Mouse (Mus musculus) heart, embryonic 13.5 days (tissue): ENCODE measurements at regions not wholly inside any gene's neighbourhood (a gene's known extent, or its start where the extent isn't known, plus 50 kb on each side); places are given as distances from the start of the nearest gene placed in this dataset.

Experiments used
- ATAC-seq: fragments of 200-750 bp; cut with Nextera tagmentation; 2 replicates; pipeline ENCODE4 v1.8.0; 2017; ENCODE audit warnings: moderate TSS enrichment; ENCODE audit not compliant: insufficient number of reproducible peaks, low FRiP score, low TSS enrichment; ENCODE audit errors: extremely low read depth
- H3K27ac ChIP-seq: fragments of 300-500 bp; sonication (generic); replicated peaks from 2 replicates; pipeline ENCODE4 v1.5.1; 2015; ENCODE audit warnings: moderate library complexity, mild to moderate bottlenecking, inconsistent platforms
- H3K27me3 ChIP-seq: fragments of 300-500 bp; sonication (generic); replicated peaks from 2 replicates; pipeline ENCODE4 v1.6.1; 2015; ENCODE audit warnings: mild to moderate bottlenecking, inconsistent platforms
- H3K36me3 ChIP-seq: fragments of 300-500 bp; sonication (generic); 2 replicates; pipeline ENCODE4 v1.6.1; 2015; ENCODE audit warnings: mild to moderate bottlenecking, inconsistent platforms
- H3K4me1 ChIP-seq: fragments of 300-500 bp; sonication (generic); 2 replicates; pipeline ENCODE4 v1.6.1; 2015; ENCODE audit warnings: inconsistent platforms
- H3K4me2 ChIP-seq: fragments of 300-500 bp; sonication (generic); 2 replicates; pipeline ENCODE4 v1.6.1; 2015; ENCODE audit warnings: inconsistent platforms, mild to moderate bottlenecking, moderate library complexity
- H3K4me3 ChIP-seq: fragments of 300-500 bp; sonication (generic); 2 replicates; pipeline ENCODE4 v1.5.1; 2015; ENCODE audit warnings: moderate library complexity, mild to moderate bottlenecking, inconsistent platforms
- H3K9ac ChIP-seq: fragments of 300-500 bp; sonication (generic); 2 replicates; pipeline ENCODE4 v1.6.1; 2015; ENCODE audit warnings: inconsistent platforms, mild to moderate bottlenecking, moderate library complexity
- H3K9me3 ChIP-seq: fragments of 300-500 bp; sonication (generic); 2 replicates; pipeline ENCODE4 v1.6.1; 2016; ENCODE audit warnings: inconsistent platforms
- WGBS: fragments of 180-500 bp; shearing (Covaris S2); methylation state at CpG from one replicate; pipeline ENCODE4 v1.1.7; 2015; ENCODE audit warnings: mixed read lengths; 5-methylcytosine and 5-hydroxymethylcytosine counted together

DNA sequence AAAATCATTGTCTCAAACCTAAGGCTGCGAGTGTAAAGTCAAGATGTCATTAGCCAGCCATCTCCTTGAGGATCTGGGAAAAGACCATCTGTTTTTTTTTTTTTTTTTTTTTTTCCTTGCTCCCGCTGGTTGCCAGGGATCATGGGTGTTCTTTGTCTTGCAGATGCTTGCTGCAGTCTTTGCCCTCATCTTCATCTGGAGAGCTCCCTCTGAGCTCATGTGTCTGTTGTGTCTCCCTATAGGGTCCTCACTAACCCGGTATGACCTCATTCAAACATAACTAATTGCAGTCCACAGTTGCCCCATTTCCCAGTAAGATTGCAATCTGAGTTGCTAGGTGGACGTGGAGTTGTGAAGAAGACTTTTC is 77.3 kb upstream of the Bbx start:
- 47% methylated on average over 4 of the region's 4 CpGs for WGBS
- H3K4me2 ChIP-seq, result no peak overlapping the region
- no peak overlapping the region for H3K27ac ChIP-seq
- no peaks in the 10 kb centered on the region for H3K9me3 ChIP-seq
- ATAC-seq, result no peak
- H3K4me1 ChIP-seq, result no peaks in the 10 kb centered on the region
- H3K27me3 ChIP-seq, result no peaks in the 10 kb centered on the region
- no peak overlapping the region for H3K9ac ChIP-seq
- no peaks in the 10 kb centered on the region for H3K36me3 ChIP-seq
- no peak overlapping the region for H3K4me3 ChIP-seq

- H3K9me3 ChIP-seq, result no peaks in the 10 kb centered on the region
- H3K27ac ChIP-seq, result no peak overlapping the region
- H3K4me3 ChIP-seq, result no peak overlapping the region
- H3K4me1 ChIP-seq, result no peaks in the 10 kb centered on the region
- ATAC-seq, result no peak
- no peaks in the 10 kb centered on the region for H3K27me3 ChIP-seq
- 67% methylated on average over 14 of the region's 14 CpGs for WGBS
- H3K4me2 ChIP-seq, result 0 out of 2 replicates have a peak overlapping the region, but pooled peaks have one; percentile 4
- no peaks in the 10 kb centered on the region for H3K36me3 ChIP-seq
- H3K9ac ChIP-seq, result no peak overlapping the region
Observed at GRCm38 (mm10) chr16:50508673-50509528, 76.7 kb upstream of the Bbx start.

GRCm38 (mm10) chr16:50504619-50505018 is 72.4 kb upstream of the Bbx start:
- H3K4me1 ChIP-seq, result no peaks in the 10 kb centered on the region
- no peaks in the 10 kb centered on the region for H3K36me3 ChIP-seq
- ATAC-seq, result no peak
- no peak overlapping the region for H3K4me2 ChIP-seq
- H3K4me3 ChIP-seq, result no peak overlapping the region
- no peak overlapping the region for H3K9ac ChIP-seq
- no peak overlapping the region for H3K27ac ChIP-seq
- no peaks in the 10 kb centered on the region for H3K27me3 ChIP-seq
- no peaks in the 10 kb centered on the region for H3K9me3 ChIP-seq
- 54% methylated on average over 3 of the region's 3 CpGs for whole genome bisulfite sequencing

- Histone ChIP-seq H3K4me1 (no peaks in the 10 kb centered on the region), H3K27ac (no peak overlapping the region), H3K4me2 (no peak overlapping the region), H3K9me3 (no peaks in the 10 kb centered on the region), H3K36me3 (no peaks in the 10 kb centered on the region), H3K4me3 (no peak overlapping the region), H3K27me3 (no peaks in the 10 kb centered on the region), H3K9ac (no peak overlapping the region)
- ATAC-seq, result no peak
- 74% methylated on average over 7 of the region's 7 CpGs for WGBS
Observed at GRCm38 (mm10) chr16:50498909-50499308, 66.7 kb upstream of the Bbx start.

- 84% methylated on average over 2 of the region's 2 CpGs for WGBS
- Histone ChIP-seq H3K36me3 (no peaks in the 10 kb centered on the region), H3K9me3 (no peaks in the 10 kb centered on the region), H3K4me3 (no peak overlapping the region), H3K4me1 (no peaks in the 10 kb centered on the region), H3K4me2 (no peak overlapping the region), H3K27me3 (no peaks in the 10 kb centered on the region), H3K9ac (no peak overlapping the region), H3K27ac (no peak overlapping the region)
- no peak for ATAC-seq
Observed at GRCm38 (mm10) chr16:50493662-50494061, 61.5 kb upstream of the Bbx start.

GRCm38 (mm10) chr16:50489244-50489643 is 57.1 kb upstream of the Bbx start:
- no peak overlapping the region for H3K4me2 ChIP-seq
- no peaks in the 10 kb centered on the region for H3K27me3 ChIP-seq
- H3K9ac ChIP-seq, result no peak overlapping the region
- no peak overlapping the region for H3K27ac ChIP-seq
- 70% methylated on average over 6 of the region's 6 CpGs for WGBS
- no peak overlapping the region for H3K4me3 ChIP-seq
- no peaks in the 10 kb centered on the region for H3K36me3 ChIP-seq
- H3K9me3 ChIP-seq, result no peaks in the 10 kb centered on the region
- no peaks in the 10 kb centered on the region for H3K4me1 ChIP-seq
- ATAC-seq, result no peak

- H3K9me3 ChIP-seq, result no peaks in the 10 kb centered on the region
- ATAC-seq, result no peak
- peak overlapping the region; percentile 53 for H3K4me2 ChIP-seq
- H3K36me3 ChIP-seq, result no peaks in the 10 kb centered on the region
- peak overlapping the region; percentile 25 for H3K4me3 ChIP-seq
- H3K27me3 ChIP-seq, result no peaks in the 10 kb centered on the region
- no peak overlapping the region for H3K27ac ChIP-seq
- H3K4me1 ChIP-seq, result peaks cover 5% of the 10 kb centered on the region
- 30% methylated on average over 9 of the region's 9 CpGs for WGBS
- H3K9ac ChIP-seq, result no peak overlapping the region
Observed at GRCm38 (mm10) chr16:50482360-50482786, 50.2 kb upstream of the Bbx start.
